Mouse (Mus musculus): ENCODE measurements around the gene Cic.
"Not testable (repeated sequence)": the region's sequence is repeated elsewhere in the genome, so short reads cannot be mapped to it uniquely, and the experiment has no call there.

Gene Cic

GRCm38 (mm10) chr7:25244562-25245369 is 22.7 kb upstream of the Cic start:
- no peak for DNase-seq (ENCODE audit: low spot score)

GRCm38 (mm10) chr7:25246079-25246758 is 21.3 kb upstream of the Cic start:
- no peak for DNase-seq (ENCODE audit: low spot score)

- no peak for DNase-seq (ENCODE audit: low spot score)
Observed at GRCm38 (mm10) chr7:25246759-25247137, 20.8 kb upstream of the Cic start.

GRCm38 (mm10) chr7:25247498-25247897 is 20.0 kb upstream of the Cic start:
- DNase-seq (ENCODE audit: low spot score): no peak

- no peak for DNase-seq (ENCODE audit: low spot score)
Observed at GRCm38 (mm10) chr7:25248018-25248647, 19.4 kb upstream of the Cic start.

GRCm38 (mm10) chr7:25248846-25249313 is 18.6 kb upstream of the Cic start:
- no peak for DNase-seq (ENCODE audit: low spot score)

- DNase-seq (ENCODE audit: low spot score): no peak
Observed at GRCm38 (mm10) chr7:25249314-25250140, 18.0 kb upstream of the Cic start.

GRCm38 (mm10) chr7:25250141-25250972 is 17.1 kb upstream of the Cic start, which contains the start of gene Erf:
TSS of gene Erf (minus strand) at chr7:25250761.
- DNase-seq (ENCODE audit: low spot score): peak; percentile 89

GRCm38 (mm10) chr7:25251071-25251791 is 16.3 kb upstream of the Cic start:
- no peak for DNase-seq (ENCODE audit: low spot score)

- DNase-seq (ENCODE audit: low spot score): no peak
Observed at GRCm38 (mm10) chr7:25251822-25252221, 15.7 kb upstream of the Cic start.

- no peak for DNase-seq (ENCODE audit: low spot score)
Observed at GRCm38 (mm10) chr7:25261896-25262295, 5.6 kb upstream of the Cic start.

- DNase-seq (ENCODE audit: low spot score): no peak
Observed at GRCm38 (mm10) chr7:25263968-25264870, 3.3 kb upstream of the Cic start.

GRCm38 (mm10) chr7:25265743-25266142 is 1.8 kb upstream of the Cic start:
- DNase-seq (ENCODE audit: low spot score): not testable (repeated sequence)

- no peak for DNase-seq (ENCODE audit: low spot score)
Observed at GRCm38 (mm10) chr7:25266180-25266962, 1.1 kb upstream of the Cic start.

GRCm38 (mm10) chr7:25267751-25268463 is 403 bp downstream of the Cic start:
- peak; percentile 100 for DNase-seq (ENCODE audit: low spot score)

GRCm38 (mm10) chr7:25268588-25268987 is 1.1 kb downstream of the Cic start:
- no peak for DNase-seq (ENCODE audit: low spot score)

GRCm38 (mm10) chr7:25269029-25269428 is 1.5 kb downstream of the Cic start:
- no peak for DNase-seq (ENCODE audit: low spot score)

Measured in c-Kit-positive CD71-positive TER-119-positive erythroid progenitor cells, embryonic 14.5 days (primary cell).